Mouse (Mus musculus) midbrain, postnatal 0 days (tissue): ENCODE data around the gene Vgll4. TPM values are rescaled to one million over a fixed set of nuclear protein-coding genes. Genes with fewer than 3 reads are reported as not detected.

ENCODE experiments used
- ATAC-seq: fragments of 200-750 bp; cut with Nextera tagmentation; 2 replicates; pipeline ENCODE4 v1.8.0; 2017; ENCODE audit warnings: moderate number of reproducible peaks, mild to moderate bottlenecking, moderate TSS enrichment, moderate library complexity; ENCODE audit not compliant: low FRiP score
- DNase-seq: peaks from one replicate; pipeline ENCODE4 v3.0.0-alpha.2; 2015; ENCODE audit warnings: low spot score
- H3K27ac ChIP-seq: fragments of 300-500 bp; sonication (generic); 2 replicates; pipeline ENCODE4 v1.5.1; 2014; ENCODE audit warnings: low read depth, mild to moderate bottlenecking, low read length, mixed read lengths
- H3K27me3 ChIP-seq: fragments of 300-500 bp; sonication (generic); 2 replicates; pipeline ENCODE4 v1.6.1; 2014; ENCODE audit warnings: low read length, control low read depth, mixed read lengths; ENCODE audit not compliant: insufficient read depth
- H3K36me3 ChIP-seq: fragments of 300-500 bp; sonication (generic); 2 replicates; pipeline ENCODE4 v1.6.1; 2014; ENCODE audit warnings: low read length, control low read depth, mixed read lengths; ENCODE audit not compliant: insufficient read depth
- H3K4me1 ChIP-seq: fragments of 300-500 bp; sonication (generic); 2 replicates; pipeline ENCODE4 v1.6.1; 2014; ENCODE audit warnings: mild to moderate bottlenecking, control low read depth, antibody characterized with exemption, low read length, mixed read lengths; ENCODE audit not compliant: insufficient read depth
- H3K4me2 ChIP-seq: fragments of 300-500 bp; sonication (generic); 2 replicates; pipeline ENCODE4 v1.6.1; 2014; ENCODE audit warnings: low read depth, mild to moderate bottlenecking, low read length, mixed read lengths; ENCODE audit not compliant: poor library complexity, severe bottlenecking
- H3K4me3 ChIP-seq: fragments of 300-500 bp; sonication (generic); 2 replicates; pipeline ENCODE4 v1.5.1; 2014; ENCODE audit warnings: low read depth, mild to moderate bottlenecking, low read length, moderate library complexity
- H3K9ac ChIP-seq: fragments of 300-500 bp; sonication (generic); replicated peaks from 2 replicates; pipeline ENCODE4 v1.6.1; 2014; ENCODE audit warnings: mild to moderate bottlenecking, low read length, moderate library complexity, mixed read lengths; ENCODE audit not compliant: poor library complexity, severe bottlenecking
- H3K9me3 ChIP-seq: fragments of 300-500 bp; sonication (generic); 2 replicates; pipeline ENCODE4 v1.6.1; 2016; ENCODE audit warnings: low read length, control low read depth
- CTCF ChIP-seq: IDR thresholded peaks from 2 replicates; pipeline ENCODE4 v1.5.1; 2016; ENCODE audit warnings: antibody characterized with exemption, mild to moderate bottlenecking
- WGBS: fragments of 180-500 bp; shearing (Covaris S2); extraction: QIAGEN DNeasy Blood & Tissue Kit; methylation state at CpG from one replicate; pipeline ENCODE4 v1.1.7; 2014; 5-methylcytosine and 5-hydroxymethylcytosine counted together
- polyA plus RNA-seq: library from polyadenylated mRNA; unstranded; fragments of >200 nt; fragmentation: Nextera tagmentation; extraction: Ambion mirVana; gene quantifications from 2 replicates; pipeline ENCODE4 v1.2.1, GENCODE M21; 2015
- total RNA-seq: library from RNA; depleted of rRNA; stranded (reverse); fragments of >200 nt; gene quantifications from 2 replicates; pipeline ENCODE4 v1.2.3, GENCODE M21; 2014

Gene Vgll4
- total and polyA plus RNA-seq, 2 experiments from 2014 or later, result 36.0 to 58.5 TPM

DNA sequence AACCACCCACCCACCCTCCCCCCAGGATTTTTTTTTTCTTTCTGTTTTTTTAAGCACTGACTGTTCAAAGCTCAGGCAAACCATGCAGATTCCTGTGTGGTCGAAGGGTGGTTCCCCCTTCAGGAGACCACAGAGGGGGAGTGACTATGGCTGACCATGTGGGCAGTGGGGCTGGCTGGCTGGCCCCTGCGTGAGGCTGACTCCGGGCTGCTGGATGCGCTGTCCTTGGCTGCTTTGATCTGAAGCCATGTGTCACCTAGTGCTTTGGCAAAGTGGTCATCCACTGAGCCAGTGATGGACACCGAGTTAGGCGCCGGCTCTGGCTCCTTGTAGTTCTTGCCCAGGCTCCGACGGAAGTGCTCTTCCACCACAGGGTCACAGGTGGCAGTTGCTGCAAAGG, 107.7 kb downstream of the Vgll4 start:
- DNase-seq (no peak), ATAC-seq (no peak)
- 79% methylated on average over 9 of the region's 9 CpGs for WGBS
- no peak for TF ChIP-seq CTCF
- Histone ChIP-seq H3K9ac (no peak overlapping the region), H3K9me3 (no peaks in the 10 kb centered on the region), H3K4me2 (no peak overlapping the region), H3K4me3 (no peak overlapping the region), H3K36me3 (peaks cover 29% of the 10 kb centered on the region), H3K27me3 (no peaks in the 10 kb centered on the region), H3K4me1 (no peaks in the 10 kb centered on the region; the same call in 1 of the 2 replicates), H3K27ac (no peak overlapping the region)

DNA sequence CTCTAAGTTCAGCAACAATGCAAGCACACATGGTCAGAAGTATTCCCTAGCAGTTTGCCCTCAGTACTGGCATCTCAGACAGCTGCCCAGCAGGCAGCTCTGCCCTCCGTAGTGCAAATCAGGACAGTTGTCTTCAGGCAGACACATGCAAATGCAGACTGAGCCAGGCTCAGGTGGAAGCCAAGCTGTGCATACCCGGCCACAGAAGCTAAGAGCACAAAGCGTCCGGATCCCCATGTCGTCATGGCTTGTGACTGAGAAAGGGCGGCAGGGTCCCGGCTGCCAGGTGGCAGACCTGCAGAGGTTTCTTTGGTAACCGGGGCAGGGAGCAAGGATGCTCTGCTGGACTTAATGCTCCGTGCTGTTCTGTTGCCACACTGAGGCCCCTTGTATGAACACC, 108.2 kb downstream of the Vgll4 start:
- Histone ChIP-seq H3K9ac (no peak overlapping the region), H3K4me1 (no peaks in the 10 kb centered on the region; the same call in 1 of the 2 replicates), H3K4me2 (no peak overlapping the region), H3K36me3 (peaks cover 29% of the 10 kb centered on the region), H3K9me3 (no peaks in the 10 kb centered on the region), H3K27me3 (no peaks in the 10 kb centered on the region), H3K27ac (0 out of 2 replicates have a peak overlapping the region, but pooled peaks have one; percentile 18), H3K4me3 (no peak overlapping the region)
- DNase-seq (peak; percentile 41), ATAC-seq (no peak)
- TF ChIP-seq CTCF, result no peak
- WGBS, result 53% methylated on average over 9 of the region's 9 CpGs

DNA sequence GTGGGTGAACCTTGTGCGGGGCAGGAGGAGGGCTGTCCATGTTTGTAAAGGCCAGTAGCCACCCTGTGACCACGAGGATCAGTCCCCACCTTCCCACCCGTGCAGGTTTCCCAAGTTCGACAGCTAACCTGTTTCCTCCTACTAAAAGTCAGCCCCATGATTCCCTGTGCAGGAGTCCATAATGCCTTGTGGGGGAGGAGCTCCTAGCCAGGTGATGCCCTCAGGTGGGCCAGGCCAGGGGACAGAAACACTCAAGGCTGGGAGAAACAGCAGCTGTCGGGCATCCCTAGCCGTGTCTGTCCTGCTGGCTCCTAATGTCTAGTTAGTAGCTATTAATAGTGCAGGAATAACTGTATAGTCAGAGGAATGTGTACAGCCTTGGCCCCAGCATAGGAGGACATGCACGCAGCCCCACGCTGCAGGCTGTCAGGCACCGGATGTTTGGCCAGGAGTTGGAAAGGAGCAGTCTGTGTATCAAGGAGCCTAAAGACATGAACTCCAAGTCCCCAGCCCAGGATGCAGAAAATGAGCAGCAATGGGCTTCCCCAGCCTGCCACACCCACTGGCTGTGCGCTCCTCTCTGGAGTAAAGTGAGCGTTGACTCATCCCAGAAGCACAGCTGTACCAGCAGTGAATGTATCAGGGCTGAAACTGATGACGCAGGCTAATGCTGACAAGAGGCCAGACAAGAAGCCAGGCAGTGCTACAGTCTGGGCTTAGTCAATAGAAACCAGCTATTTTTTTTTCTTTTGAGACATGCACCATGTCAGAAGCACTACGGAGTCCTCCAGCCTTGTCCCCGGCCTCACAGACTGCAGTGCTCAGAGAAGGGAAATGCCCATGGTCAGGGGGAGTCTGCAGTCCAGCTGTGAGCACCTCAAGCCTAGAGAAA, 108.9 kb downstream of the Vgll4 start:
- 89% methylated on average over 14 of the region's 14 CpGs for WGBS
- peak overlapping the region; percentile 18; the same call in 1 of the 2 replicates for H3K27ac ChIP-seq

DNA sequence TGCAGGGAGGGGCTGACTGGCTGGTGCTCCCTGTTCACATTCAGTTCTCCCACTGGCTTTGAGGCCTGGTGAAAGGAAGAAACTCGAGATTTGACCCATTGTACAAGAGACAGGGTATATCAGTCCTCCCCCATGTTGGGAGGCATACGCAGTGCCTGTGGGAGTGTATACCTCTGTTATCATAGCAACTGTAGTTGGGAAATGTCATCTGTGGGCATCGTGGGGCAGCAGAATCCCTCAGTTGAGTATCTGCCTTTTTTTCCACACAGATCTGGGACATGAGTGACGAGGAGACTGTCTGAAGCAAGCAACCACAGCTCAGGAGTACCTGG, 111.1 kb downstream of the Vgll4 start:
- ATAC-seq (no peak), DNase-seq (no peak)
- Histone ChIP-seq H3K9ac (no peak overlapping the region), H3K4me2 (no peak overlapping the region), H3K36me3 (peaks cover 29% of the 10 kb centered on the region), H3K27me3 (no peaks in the 10 kb centered on the region), H3K27ac (no peak overlapping the region), H3K4me3 (no peak overlapping the region), H3K9me3 (no peaks in the 10 kb centered on the region), H3K4me1 (peaks cover 5% of the 10 kb centered on the region; the same call in 1 of the 2 replicates)
- TF ChIP-seq CTCF, result no peak
- 84% methylated on average over 4 of the region's 4 CpGs for WGBS

More for the DNA sequence above, 108.9 kb downstream of the Vgll4 start:
- Histone ChIP-seq H3K27me3 (no peaks in the 10 kb centered on the region), H3K4me2 (no peak overlapping the region), H3K4me3 (no peak overlapping the region), H3K4me1 (no peaks in the 10 kb centered on the region; the same call in 1 of the 2 replicates), H3K9ac (no peak overlapping the region), H3K9me3 (no peaks in the 10 kb centered on the region), H3K36me3 (peaks cover 29% of the 10 kb centered on the region)
- TF ChIP-seq CTCF, result no peak
- ATAC-seq (no peak), DNase-seq (no peak)

DNA sequence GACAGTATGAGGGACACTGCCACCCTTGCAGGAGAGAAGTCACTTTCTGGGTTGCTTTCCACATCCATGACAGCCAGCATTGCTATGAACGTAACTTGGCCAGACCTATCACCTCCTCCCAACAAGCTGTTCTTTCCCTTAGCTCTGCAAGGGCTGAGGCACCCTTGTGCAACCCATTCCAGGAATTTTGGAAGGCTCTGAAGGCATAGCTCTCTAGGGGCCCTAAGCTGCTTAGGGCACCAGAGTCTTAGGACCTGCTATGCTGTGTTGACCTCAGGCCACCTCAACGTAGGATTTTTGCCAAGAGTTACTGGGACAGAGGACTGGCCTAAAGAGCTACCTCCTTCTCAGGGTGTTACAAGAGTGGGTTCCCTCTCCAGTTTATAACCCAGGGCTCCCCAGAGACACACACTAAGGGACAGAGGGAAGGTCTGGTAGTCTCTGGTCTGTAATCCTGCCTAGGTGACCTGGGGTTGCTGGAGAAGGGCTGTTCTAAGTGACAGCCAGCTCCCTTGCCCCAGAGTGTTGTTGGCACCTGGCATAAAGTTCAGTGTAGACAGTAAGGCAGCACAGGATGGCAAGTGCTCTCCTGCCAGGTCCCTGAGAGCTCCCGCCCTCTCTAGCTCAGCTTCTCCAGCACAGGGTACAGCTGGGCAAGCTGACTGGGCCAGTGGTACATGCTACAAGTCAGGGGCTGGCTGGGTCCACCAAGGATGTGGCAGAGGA, 111.6 kb downstream of the Vgll4 start:
- H3K9me3 ChIP-seq, result no peaks in the 10 kb centered on the region
- peaks cover 5% of the 10 kb centered on the region; the same call in 1 of the 2 replicates for H3K4me1 ChIP-seq
- H3K36me3 ChIP-seq, result peaks cover 29% of the 10 kb centered on the region
- no peak overlapping the region for H3K4me2 ChIP-seq
- WGBS, result 82% methylated on average over 3 of the region's 3 CpGs
- H3K27me3 ChIP-seq, result no peaks in the 10 kb centered on the region
- ATAC-seq, result no peak
- no peak overlapping the region for H3K4me3 ChIP-seq
- no peak for DNase-seq
- no peak overlapping the region for H3K27ac ChIP-seq
- no peak for TF ChIP-seq CTCF
- H3K9ac ChIP-seq, result no peak overlapping the region

DNA sequence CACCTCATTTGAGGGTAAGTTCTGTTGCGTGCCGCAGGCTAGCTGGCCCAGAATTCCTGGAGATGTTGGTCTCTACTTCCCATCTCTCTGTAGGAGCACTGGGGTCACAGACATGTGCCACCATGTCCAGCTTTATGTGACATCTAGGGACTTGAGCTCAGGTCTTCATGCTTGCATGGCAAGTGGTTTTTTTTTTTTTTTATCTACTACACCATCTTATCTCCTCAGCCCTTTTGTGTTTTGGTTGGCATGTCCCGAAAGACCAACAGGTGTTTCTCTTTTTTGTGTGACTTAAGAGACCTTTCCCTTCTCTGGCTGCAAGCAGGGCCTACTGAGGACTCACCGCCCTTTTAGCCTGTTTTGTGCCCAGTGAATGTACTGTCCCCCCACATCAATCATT, 113.3 kb downstream of the Vgll4 start:
- no peaks in the 10 kb centered on the region for H3K9me3 ChIP-seq
- no peak overlapping the region for H3K9ac ChIP-seq
- 96% methylated on average over 4 of the region's 4 CpGs for WGBS
- no peak for TF ChIP-seq CTCF
- ATAC-seq, result no peak
- no peak for DNase-seq
- H3K36me3 ChIP-seq, result peaks cover 19% of the 10 kb centered on the region; the same call in 1 of the 2 replicates
- no peak overlapping the region for H3K27ac ChIP-seq
- H3K4me3 ChIP-seq, result no peak overlapping the region
- no peak overlapping the region for H3K4me2 ChIP-seq
- no peaks in the 10 kb centered on the region for H3K27me3 ChIP-seq
- peaks cover 5% of the 10 kb centered on the region; the same call in 1 of the 2 replicates for H3K4me1 ChIP-seq
